Mouse (Mus musculus): ENCODE data around the gene Dse.

The Dse gene

DNA sequence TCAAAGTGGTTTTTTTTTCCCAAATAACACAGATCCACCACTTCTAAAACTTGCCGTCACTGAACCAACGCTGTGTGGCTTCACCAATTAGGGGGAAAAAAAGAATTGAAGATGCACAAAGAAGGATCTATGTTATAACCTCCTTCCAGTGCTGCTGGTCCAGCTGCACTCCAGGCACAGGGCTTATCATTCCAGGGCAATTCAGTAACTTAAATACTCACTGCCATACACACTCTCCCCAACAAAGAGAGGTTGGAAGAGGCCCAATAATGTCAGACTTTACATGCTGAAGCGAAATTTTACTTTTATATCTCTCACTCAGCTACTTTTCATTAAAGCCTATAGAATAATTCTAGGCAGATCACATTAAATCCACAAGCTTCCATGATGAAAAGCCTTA lies 8.9 kb downstream of the Dse start:
- no peak for ATAC-seq (ENCODE audit: low TSS enrichment)

DNA sequence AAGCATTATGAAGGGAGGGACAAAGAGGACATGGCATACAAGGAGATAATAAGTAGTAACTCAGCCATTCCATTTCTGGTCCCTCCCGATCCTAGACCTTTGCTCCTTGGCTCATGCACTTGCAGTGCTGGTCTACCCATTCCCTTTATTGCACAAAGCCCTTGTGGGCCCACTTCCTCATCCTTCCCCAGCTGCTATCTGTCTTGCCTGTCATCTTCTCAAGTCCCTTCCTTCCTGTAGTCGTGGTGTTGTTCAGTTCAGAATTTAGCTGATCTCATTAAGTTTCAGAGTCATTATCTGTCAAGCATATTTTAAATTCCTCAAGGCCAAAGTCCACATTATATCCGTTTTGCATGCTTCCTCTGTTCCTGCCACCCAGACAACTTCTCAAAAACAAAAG lies 9.5 kb downstream of the Dse start:
- no peak for ATAC-seq (ENCODE audit: low TSS enrichment)

DNA sequence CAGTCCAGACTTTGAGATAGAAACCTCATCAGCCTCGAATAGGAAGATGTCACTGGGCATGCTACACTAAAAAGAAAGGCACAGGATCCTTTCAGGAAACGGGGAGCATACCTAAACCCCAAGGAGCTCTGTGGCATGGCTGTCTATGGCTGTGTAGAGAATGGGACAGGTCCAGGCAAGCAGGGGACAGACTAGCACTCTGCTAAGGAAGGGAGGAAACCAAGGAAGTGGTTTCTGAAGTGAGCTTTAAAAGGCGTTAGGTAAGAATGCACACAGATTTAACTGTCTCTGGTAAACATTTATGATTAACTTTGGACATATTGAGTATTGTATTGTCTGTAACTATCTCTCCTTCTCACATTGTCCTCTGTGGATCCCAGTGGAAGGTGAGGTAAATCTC lies 10.2 kb downstream of the Dse start:
- ATAC-seq (ENCODE audit: low TSS enrichment), result no peak

DNA sequence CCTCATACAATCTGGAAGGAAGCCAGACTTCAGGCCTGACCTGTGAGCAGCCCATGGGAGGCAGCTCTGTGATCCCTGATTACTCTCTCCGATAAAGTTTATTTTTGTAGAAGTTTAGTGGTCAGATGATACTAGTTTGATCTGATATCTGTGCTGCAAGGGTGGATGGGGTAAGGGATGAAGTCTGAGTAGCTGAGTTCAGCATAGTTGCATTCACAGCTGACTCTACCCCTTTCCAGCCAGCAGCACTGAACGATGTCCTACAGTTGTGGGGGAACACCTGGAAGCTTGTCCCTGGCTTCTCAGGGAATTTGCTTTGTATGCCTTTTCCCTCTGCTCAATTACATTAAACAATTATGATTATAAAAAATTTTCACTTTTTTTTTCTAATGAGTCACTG lies 12.6 kb downstream of the Dse start:
- no peak for ATAC-seq (ENCODE audit: low TSS enrichment)

DNA sequence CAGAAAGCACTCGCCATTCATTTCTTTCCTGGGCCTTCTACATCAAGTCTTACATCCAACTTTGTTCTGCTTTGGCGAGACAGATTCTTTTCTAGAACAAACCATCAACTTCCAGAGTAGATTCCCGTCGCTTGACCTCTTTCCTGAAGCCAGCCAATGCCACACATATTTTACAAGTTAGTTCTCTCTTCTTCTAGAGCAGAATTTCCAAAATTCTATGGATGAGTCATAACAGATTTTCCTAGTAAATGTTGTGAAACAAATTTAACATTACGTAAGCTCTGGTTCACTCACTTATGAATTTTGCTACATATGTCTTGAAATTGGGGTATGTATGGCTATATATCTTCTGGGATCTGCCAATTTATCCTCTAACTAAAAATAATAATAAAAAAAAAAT lies 13.0 kb downstream of the Dse start:
- peak; percentile 70 for ATAC-seq (ENCODE audit: low TSS enrichment)

DNA sequence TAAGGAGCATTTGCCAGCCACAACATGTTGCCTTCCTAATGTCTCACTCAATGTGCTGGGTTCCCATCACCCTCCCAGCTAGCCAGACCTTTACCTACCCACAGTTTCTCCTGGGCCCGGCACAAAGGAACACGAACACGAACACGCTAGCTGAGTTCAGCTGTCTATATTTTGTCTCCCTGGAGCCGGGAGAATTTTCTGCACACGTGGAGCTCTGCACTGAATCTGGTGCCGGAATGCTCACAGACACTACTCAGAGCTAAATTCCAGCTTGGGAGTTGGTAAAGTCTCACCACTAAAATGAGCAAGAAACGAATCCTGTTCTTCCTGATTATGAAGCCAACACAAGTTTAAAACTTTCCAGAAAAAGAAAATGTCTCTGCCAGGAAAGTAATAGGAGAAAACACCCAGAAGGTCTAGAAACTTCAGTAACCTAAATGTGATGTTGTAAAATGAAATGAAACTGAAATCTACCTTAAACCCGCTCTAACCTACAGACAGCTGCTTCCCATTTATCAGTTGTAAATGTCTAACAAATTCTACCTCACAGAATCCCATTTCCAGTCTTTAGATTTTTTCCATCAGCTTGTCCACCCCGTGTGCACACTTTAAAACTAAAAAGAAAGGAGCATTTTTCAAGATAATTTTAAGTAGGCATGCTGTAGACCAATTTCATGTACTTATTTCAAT lies 20.8 kb downstream of the Dse start:
- peak; percentile 89 for ATAC-seq (ENCODE audit: low TSS enrichment)

DNA sequence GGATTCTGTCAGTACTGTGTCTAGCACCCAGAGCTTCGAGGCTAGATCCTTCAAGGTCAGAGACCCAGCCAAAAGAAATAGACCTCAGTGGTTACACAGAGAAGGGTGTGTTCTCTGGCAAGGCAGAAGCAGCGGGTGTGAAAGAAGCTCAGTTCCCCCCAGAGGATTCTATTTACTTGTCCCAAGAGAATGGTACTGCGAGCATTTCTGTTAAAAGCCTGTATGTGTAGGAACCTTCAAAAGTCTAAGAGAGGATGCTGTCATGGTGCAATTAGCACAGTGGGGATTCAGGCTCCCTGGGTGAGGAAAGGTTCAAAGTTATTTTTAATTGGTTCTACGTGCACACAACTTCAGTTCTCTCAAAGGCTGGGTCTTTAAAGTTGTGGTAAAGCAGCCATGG lies 22.0 kb downstream of the Dse start:
- ATAC-seq (ENCODE audit: low TSS enrichment), result no peak

DNA sequence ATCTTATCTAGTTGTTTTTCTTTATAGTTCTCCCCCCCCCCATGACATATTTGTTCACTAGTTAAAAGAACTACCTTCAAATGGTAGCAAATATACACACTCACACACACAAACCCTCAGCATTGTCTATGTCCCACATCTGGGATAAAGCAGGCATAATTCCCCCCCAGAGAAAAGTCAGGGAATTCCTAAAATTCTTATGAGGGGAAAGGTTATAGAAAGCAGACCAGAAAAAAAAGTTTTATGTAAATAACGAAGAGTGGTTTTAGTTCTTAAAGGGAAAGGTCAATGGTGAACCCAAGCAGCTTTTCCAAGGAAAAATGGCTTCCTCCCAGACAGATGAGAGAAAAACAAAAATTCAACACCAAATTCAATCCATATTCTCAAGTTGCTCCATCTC lies 22.6 kb downstream of the Dse start:
- no peak for ATAC-seq (ENCODE audit: low TSS enrichment)

DNA sequence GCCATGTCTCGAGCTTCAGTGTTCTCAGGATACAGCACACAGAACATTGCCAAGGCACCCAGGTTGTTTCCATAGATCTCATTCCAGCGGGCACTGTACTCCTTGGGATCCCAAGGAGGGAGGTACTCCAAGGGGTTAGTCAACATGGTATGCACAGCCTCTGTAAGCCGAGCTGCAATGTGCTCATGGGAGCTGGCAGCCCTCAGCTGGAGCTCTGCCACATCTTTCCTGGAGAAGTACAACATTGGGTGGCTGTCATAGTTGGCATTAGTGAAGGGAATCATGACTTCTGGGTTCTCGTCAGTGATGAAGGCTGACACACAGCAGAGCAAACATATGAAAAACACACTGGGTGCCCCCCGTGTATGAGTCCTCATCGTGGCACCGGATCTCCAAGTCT lies 23.8 kb downstream of the Dse start:
- ATAC-seq (ENCODE audit: low TSS enrichment), result peak; percentile 63

DNA sequence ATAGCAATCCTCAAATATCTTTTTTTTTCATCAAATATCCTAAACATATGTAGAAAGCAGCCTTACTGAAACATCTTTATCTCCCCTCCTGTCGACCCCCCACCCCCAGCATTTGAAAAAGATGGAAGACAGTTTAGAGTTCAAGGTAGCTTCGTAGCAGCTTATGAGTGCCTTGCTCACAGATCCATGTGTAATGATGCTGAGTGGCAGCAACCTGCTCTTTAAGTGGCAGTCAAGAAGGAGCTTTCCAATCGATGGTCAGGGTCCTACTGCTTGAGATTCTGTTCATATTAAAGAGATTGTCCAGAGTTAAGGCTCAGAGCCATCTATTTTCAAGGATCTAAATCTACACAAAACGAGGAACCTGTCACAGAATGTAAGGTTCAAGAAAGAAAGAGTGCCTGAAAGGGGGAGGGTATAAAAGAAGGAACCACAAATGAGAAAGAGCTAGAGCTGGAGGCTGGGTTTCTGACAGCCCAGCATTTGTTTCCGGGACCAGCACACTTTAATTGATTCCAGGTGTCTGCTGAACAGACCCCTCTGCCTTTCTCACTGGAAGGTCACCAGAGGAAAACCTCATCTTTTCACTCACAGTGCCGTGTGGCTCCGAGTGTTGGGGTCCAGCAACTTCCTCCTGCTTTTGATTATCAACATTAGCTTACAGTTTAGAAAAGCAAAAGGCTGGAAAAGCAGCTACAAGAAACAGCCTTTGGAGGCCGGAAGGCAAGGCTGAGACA lies 31.5 kb downstream of the Dse start:
- ATAC-seq (ENCODE audit: low TSS enrichment), result no peak

DNA sequence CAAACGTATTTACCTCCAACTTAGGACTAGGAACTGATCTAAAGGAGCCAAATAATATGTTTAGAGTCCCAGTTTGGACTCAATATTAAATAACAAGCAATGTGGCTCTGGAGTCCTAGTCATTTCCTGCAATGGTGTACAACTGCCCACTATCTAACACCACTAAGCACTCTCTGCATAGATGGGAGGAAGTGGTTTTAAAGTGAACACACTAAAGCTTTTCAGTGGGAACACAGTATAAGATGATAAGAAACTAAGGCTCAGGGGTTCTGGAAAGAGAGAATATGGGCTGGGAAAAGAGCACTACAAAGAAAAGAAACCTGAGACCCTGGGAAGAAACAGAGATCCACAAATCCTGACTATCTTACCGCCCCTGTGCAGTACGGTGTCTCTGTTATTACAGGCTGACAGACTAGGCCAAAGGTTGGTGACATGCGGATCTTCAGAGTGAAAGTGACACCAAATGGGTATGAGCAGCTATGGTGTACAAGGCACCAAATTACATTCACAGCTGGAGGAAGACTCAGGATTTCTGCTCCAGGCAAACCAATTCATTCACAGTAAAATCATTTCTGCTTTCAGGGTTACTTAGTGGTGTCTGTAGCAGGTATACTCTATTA lies 34.7 kb downstream of the Dse start:
- ATAC-seq (ENCODE audit: low TSS enrichment), result no peak

DNA sequence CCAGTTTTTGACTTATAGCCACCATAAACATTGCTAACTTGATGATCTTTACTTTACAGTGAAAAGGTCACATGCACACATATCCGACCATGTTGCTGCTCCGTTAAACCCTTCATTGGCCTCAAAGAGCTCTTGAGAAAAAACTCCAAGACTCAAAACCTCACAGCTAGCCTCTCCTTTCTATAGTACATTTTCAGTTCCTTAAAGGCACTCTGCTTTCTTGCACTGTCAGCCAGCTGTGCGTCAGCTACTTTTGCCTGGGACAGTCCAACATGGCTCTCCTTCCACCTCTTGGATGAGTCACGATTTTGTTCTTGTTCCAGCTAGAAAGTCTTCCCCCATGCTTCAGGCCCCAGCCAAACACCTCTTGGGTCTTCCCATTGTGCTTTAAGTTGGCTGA lies 35.9 kb downstream of the Dse start:
- ATAC-seq (ENCODE audit: low TSS enrichment), result no peak

DNA sequence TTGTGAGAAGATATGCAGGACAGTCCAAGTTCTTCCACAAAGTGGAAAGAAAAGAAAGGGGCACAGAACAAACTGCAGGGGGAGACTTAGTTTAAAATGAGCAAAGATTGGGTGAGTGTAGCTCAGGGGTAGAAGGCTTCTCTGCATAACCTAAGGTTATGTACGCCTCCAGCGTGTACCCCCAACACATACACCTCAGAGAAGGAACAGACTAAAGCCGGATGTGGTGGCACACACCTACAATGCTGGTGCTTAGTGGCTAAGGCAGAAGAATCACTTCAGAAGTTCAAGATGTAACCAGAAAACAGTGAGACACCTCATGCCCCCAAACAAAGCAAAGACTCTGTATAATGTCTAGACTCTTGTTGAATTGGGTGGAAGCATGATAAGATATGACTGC lies 36.3 kb downstream of the Dse start:
- no peak for ATAC-seq (ENCODE audit: low TSS enrichment)

DNA sequence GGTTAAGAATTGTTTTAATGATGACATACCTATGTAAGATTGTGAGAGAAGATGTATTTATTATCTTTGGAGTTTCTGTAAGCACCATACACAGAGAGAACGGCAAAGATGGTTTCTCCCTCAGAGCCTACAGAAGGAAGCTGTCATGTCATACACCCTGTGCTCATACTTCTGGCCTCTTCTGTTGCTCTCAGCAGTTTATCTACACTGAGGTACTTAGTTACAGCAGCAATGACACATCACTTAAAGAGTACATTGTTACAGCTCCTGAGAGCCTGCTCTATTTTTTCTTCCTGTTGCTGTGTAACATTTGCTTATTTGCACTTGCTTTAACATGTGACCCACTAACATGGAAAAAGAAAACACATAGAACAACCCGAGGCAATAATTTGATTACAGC lies 40.5 kb downstream of the Dse start:
- ATAC-seq (ENCODE audit: low TSS enrichment), result no peak

DNA sequence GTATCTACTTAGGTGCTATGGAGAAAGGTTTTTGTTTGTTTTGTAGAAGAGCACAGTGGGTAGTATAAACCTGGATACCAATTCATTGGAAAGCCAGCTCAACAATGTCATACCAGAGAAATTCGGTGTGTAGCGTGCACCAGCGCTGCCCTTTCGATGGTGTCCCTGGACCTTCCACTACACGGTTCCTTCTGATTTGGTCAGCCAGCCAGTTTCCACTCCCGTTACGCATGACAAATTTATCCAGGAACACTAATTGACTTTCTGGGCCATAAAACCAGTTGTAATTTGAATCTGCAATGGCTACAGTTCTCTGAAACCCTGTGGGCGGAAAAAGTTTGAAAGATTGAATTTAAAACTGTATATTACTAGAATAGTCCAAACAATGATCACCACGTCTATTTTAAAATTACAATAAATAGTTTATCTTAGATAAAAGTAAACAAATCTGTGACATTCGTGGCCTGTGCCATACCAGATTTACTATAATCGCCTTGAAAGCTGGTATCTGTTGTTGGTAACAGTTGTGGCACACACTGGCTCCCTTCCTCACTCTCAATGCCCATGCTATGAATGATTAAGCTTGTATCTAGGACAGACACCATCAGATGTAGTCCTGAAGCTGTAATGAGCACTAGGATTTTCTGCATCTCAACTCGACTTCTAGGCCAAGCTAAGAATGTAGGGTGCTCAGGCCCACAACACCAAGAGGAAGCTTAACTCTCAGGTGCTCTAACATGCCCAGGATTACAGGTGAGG lies 51.5 kb downstream of the Dse start:
- ATAC-seq (ENCODE audit: low TSS enrichment), result no peak

DNA sequence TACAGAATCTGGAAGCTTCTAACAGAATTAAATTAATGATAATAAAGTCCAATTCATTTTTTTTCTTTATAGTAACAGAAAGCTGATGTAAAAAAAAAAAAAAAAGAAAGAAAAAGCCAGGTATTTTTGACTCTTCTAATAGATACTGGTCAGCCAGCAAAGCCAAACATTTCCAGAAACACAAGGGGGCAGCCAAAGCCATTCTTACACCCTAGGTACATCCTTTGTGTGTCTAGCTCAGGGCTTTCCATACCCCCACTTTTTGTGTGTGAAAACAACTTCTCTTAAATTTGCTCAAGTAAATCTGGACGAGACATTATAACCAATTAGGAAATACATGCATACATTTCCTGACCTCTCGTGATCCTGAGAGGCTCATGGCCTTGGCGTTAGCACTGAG lies 55.7 kb downstream of the Dse start:
- ATAC-seq (ENCODE audit: low TSS enrichment), result peak; percentile 20; the same call in 1 of the 2 replicates

DNA sequence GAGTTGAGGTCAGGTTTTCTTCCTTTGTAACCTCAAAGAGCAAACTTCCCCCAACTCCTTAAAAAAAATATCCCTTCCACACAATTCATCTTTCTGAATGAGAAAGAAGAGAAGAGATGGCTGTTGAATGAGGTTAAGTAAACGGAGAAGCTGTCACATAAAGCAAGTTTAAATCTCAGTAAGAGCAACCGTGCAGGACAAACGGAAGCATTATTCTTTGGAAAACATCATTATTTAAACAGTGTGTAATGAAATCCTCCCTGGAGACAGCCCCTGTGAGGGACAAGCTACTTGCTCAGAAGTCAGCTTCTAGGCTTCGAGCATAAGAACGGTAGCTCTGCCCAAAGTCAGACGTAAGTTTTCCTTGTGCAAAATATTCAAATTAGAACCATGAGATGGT lies 57.1 kb downstream of the Dse start:
- no peak for ATAC-seq (ENCODE audit: low TSS enrichment)

DNA sequence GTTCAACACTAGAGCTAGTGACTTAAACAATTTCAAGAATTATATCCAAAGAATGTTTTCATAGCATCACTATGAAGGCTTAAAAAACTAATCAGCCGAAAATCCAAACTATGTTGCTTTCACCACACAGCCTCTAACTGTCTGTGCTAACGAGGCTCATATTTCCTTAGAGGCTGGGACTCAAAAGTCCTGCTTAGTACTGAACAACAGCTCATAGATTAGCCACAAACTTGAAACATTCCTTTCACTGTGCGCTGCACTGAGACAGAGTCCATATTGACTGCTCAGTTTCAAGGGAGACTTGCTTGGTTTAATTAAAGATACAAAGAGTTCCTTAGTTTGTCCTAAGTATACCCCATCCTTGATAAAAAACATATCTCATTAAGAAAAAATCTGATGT lies 57.7 kb downstream of the Dse start:
- ATAC-seq (ENCODE audit: low TSS enrichment), result no peak

DNA sequence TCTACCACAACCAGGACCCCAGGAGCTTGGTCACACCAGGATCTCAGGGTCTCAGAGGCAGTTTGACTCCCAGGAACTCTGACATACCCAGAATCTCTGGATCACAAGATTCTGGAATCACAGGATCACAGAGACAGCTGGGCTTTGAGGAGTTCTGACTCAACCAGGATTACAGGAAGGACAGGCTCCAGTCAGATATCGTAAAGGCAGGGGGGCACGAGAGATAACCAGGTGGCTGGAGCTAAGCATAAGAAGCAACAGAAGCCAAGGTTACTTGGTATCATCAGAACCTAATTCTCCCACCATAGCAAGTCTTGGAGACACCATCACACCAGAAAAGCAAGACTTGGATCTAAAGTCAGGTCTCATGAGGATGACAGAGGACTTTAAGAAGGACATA lies 65.8 kb downstream of the Dse start:
- ATAC-seq (ENCODE audit: low TSS enrichment), result no peak

DNA sequence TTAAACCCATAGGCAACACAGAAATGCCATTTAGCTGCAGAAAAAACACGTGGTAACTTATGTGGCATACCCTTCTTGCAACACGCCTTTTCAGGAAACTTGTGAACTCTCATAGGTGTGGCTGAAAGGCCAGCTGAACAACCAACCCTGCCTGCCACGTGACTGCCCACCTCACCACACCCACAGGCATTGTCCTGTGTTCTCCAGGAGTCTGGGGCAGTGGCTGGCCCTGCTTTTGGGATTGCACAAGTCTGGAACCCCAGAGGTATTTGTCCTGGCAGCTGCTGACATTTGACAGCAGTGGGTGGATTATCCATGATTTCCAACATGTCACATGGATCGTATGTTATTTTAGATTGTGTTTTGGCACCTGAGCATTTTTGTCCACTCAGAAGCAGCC lies 67.7 kb downstream of the Dse start:
- ATAC-seq (ENCODE audit: low TSS enrichment), result no peak

DNA sequence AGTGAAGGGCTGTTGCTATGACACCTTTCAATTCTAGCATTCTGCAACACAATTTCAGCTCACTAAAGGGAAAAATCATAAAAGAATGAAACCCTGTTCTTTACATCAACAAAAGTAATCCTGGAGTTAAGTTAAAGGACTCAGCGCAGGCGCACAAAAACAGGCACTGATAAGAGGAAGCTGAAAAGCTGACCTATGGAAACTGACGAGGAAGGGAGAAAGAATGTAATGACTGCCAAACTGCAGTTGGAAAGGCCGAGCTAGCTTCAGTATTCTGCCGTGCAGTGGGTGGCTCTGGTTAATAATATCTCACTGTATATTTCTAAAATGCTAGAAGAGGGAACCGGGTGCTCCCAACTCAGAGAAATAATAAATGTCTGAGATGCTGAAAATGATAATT lies 69.5 kb downstream of the Dse start:
- peak; percentile 50; the same call in 1 of the 2 replicates for ATAC-seq (ENCODE audit: low TSS enrichment)

DNA sequence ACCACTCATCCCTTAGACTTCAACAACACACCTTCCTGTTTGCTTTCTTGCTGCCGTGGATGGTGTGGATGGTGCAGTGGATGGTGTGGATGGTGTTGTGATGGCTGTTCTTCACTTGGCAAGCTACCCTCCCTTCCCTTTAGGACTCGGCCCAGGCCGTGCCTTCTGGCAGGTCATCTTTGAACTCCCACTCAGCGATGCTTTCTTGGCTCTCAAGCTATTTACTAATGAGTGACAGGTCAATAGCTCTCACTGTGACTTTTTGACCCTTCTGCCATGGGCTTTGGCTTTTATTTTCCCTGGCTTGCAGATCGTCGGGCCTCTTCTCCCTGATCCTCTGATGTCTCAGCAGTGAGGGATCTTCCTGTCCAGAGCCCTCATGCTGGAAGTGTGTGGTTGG lies 71.1 kb downstream of the Dse start:
- ATAC-seq (ENCODE audit: low TSS enrichment), result no peak

DNA sequence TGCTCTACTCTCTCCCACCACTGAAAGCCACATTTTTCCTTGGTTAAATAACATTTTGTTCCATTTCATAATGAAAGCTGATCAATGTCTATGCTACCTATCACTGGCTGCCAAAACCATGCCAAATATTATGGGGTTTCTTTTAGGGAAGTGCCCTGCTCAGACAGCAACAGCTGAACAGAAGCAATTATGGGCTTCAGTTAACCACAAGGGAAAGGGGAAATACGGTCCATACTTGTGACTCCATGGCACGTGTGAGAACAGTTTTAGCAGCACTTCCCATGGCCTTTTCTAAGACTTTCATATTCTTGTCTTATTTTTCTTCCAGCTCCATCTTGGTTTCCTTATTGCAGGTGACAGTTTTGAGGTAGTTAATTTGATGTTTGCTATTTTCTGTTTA lies 76.2 kb downstream of the Dse start:
- ATAC-seq (ENCODE audit: low TSS enrichment), result no peak

All from frontal cortex, adult (tissue).